Mouse (Mus musculus): ENCODE measurements around the gene Actg1.
A peak's percentile ranks its signal among the peaks of the same experiment; 100 is the strongest.

The Actg1 gene

GRCm38 (mm10) chr11:120344310-120344920 is 3.9 kb downstream of the Actg1 start:
- no peak for DNase-seq

GRCm38 (mm10) chr11:120343519-120344309 is 4.6 kb downstream of the Actg1 start:
- DNase-seq, result no peak

- no peak for DNase-seq
These were observed 5.6 kb downstream of the Actg1 start for GRCm38 (mm10) chr11:120342656-120343160.

- no peak for DNase-seq
These were observed 6.7 kb downstream of the Actg1 start for GRCm38 (mm10) chr11:120341661-120342060.

GRCm38 (mm10) chr11:120339978-120340513 is 8.3 kb downstream of the Actg1 start:
- DNase-seq, result no peak

- DNase-seq, result no peak
These were observed 9.6 kb downstream of the Actg1 start for GRCm38 (mm10) chr11:120338786-120339185.

- DNase-seq, result no peak
These were observed 10.9 kb downstream of the Actg1 start for GRCm38 (mm10) chr11:120337447-120337846.

- no peak for DNase-seq
These were observed 12.8 kb downstream of the Actg1 start for GRCm38 (mm10) chr11:120335431-120336021.

GRCm38 (mm10) chr11:120320156-120320555 is 28.2 kb downstream of the Actg1 start:
- DNase-seq, result no peak

GRCm38 (mm10) chr11:120319310-120319709 is 29.0 kb downstream of the Actg1 start:
- no peak for DNase-seq

- DNase-seq, result no peak
These were observed 30.9 kb downstream of the Actg1 start for GRCm38 (mm10) chr11:120317456-120317855.

GRCm38 (mm10) chr11:120316690-120317254 is 31.6 kb downstream of the Actg1 start:
- DNase-seq, result no peak

- DNase-seq, result peak; percentile 79
These were observed 32.3 kb downstream of the Actg1 start for GRCm38 (mm10) chr11:120315832-120316689.

GRCm38 (mm10) chr11:120315416-120315761 is 33.0 kb downstream of the Actg1 start:
- DNase-seq, result no peak

- no peak for DNase-seq
These were observed 33.5 kb downstream of the Actg1 start for GRCm38 (mm10) chr11:120314721-120315415.

GRCm38 (mm10) chr11:120313906-120314685 is 34.2 kb downstream of the Actg1 start:
- DNase-seq, result no peak

GRCm38 (mm10) chr11:120312069-120312468 is 36.3 kb downstream of the Actg1 start:
- no peak for DNase-seq

GRCm38 (mm10) chr11:120311561-120311960 is 36.8 kb downstream of the Actg1 start:
- no peak for DNase-seq

GRCm38 (mm10) chr11:120310813-120311312 is 37.5 kb downstream of the Actg1 start:
- peak; percentile 97 for DNase-seq

Measured in right cerebral cortex, postnatal 4 days (tissue).